Mouse (Mus musculus) cerebellum, adult (tissue): Measurements from ENCODE around the gene Hdac9.

ENCODE experiments used
- ATAC-seq: cut with Nextera tagmentation; 2 replicates; pipeline ENCODE4 v1.9.2; 2017; ENCODE audit warnings: mild to moderate bottlenecking, moderate library complexity, mixed read lengths; ENCODE audit not compliant: insufficient number of reproducible peaks, low FRiP score, low TSS enrichment

Gene Hdac9

GRCm38 (mm10) chr12:34270096-34270495 lies 646.8 kb downstream of the Hdac9 start:
- no peak for ATAC-seq

DNA sequence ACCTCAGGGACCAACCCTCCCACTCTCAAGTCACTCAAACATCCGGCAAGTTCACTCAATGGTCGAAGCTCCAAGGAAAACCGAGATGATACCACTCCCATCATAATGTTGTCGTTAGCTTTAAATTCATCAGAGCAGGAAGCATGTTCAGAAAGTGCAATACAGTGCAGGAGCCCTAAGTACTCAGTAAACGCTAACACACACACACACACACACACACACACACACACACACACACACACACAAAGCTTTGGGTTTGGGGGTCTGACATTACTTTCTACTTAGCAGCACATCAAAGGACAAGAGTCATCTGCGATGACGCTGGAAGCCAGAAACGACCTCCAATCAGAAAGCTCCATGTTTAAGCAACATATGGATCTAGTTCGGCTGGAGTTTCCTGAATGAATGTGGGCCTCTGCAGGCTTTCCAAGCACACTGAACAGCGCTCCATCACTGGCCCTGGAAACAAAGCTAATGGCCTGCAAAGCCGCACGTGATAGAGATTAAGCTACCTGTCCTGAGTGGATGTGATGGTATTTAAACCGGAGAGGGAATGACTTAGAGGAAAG lies 647.3 kb downstream of the Hdac9 start:
- ATAC-seq, result no peak

- ATAC-seq, result no peak
Measured at GRCm38 (mm10) chr12:34259651-34260050, 657.2 kb downstream of the Hdac9 start.

- ATAC-seq, result no peak
Measured at GRCm38 (mm10) chr12:34249160-34249559, 667.7 kb downstream of the Hdac9 start.

DNA sequence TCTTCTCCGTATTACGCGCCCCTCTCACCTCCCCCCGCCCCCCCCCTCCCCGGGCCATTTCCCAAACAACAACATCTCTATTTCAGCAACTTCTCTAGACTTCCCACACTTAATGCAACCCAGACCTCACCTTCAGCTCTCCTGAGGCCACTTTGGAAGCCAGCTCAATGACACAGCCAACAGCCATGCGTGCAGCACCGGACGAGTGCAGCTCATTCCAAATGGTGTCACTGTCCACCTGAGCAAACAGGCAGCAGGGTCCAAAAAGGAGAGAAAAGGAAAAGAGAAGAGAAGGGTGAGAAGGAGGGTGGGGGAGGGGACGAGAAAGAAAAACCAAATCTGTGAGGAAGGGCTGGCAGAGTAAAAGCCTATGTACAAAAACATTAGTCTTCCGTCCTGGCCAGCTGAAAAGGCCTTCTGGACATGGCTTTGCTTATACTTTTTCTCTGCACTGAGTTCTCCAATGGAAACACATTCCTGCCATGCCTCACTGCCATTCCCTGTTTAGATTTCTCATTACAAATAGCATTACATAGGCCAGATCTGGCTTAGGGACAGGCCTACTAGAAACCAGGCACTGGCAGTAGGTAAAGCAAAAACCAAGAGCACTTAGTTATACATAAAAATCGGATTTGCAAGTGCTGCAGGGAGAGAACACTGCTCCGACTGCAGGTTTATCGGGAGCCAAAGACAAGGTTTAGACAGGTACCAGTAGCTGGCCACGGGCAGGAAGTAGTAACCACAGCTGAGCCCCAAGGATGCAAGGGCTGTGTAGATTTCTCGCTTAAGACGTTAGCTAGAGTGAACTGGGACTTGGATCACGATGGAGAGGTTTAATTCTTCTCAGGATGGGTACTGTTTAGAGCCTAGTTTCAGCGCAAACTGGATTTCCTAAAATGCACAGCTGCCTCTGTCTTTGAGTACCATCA lies 668.4 kb downstream of the Hdac9 start:
- ATAC-seq, result no peak

GRCm38 (mm10) chr12:34238796-34239195 lies 678.1 kb downstream of the Hdac9 start:
- no peak for ATAC-seq

DNA sequence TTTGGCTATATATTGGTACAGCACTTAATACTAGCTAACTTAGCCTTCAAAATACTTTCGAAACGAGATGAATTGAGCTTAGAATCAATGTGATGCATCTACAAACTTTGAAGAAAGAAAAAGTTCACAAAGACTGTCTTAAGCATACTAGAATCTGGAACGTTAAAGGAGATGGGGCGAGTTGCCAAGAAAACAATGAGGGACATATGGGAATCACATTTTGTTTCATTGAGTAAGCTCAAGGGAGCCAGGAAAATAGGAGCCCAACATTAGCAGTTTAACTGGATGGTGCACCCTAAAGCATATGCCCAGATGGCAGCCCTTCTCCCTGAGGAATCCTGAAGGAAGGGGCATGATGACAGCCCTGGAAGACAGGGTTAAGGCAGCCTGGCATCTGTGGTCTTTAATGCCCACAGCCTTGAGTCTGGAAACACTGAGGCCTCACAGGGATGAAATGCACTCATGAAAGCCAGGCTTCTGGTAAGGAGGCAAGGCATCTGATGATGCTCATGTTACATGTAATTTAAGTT lies 685.2 kb downstream of the Hdac9 start:
- ATAC-seq, result no peak

GRCm38 (mm10) chr12:34224505-34224904 lies 692.4 kb downstream of the Hdac9 start:
- ATAC-seq, result no peak

GRCm38 (mm10) chr12:34221014-34221413 lies 695.9 kb downstream of the Hdac9 start:
- ATAC-seq, result no peak

DNA sequence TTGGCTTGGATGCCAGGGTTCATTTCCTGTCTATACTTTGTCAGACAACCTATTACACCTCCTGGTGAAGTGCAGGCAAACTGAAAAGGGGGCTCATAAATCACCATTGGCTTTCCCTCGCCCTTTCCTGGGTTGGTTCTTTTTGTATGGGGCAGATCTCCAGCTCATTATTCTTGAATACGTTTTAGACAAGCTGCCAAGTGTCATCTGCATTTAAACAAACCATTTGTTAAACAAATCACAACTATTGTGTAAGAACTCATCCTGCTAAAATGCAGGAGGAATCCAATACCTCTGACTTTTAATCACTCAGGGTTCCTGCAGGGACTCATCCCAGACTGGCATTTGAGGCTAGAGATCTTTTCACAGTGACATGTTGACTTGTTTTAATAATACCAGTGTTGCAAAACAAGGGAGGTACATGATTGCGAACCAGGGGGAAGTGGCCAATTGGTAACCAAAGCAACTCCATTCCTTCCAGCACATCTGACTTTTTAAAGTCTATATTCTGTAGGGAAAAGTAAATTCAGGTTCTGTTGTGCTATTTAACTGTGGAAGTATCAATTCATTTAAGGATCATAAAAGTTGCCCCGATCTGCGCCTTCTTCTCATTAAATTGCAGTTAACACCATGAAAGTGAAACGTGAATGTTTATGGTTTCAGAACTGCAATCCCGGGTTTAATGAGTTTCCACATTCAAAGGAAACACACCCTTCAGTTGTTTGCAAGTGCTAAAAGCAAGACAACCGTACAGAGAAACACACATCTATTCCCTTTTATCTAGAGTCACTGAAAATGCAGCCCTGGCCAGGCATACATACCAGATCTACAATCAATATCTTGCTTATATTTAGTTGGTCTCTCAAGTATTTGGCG lies 696.6 kb downstream of the Hdac9 start:
- no peak for ATAC-seq

DNA sequence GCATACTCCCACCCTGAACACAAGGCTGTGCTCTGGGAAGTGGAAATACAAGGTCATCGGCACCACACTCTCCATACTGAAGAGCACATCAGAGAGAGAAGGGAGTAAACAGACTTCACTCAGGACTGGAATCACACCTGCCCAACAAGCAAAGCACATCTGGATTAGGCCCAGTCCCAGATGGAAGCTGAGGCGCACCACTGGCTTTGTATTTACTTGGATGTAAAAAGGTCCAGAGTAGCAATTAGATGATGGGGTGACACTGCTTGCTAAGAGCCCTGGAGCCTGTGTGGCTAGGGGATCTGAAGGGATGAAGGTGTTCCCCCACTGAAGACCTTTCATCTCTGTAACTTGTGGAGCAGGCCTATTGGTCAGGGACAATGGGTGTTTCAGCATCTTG lies 698.3 kb downstream of the Hdac9 start:
- ATAC-seq, result no peak

DNA sequence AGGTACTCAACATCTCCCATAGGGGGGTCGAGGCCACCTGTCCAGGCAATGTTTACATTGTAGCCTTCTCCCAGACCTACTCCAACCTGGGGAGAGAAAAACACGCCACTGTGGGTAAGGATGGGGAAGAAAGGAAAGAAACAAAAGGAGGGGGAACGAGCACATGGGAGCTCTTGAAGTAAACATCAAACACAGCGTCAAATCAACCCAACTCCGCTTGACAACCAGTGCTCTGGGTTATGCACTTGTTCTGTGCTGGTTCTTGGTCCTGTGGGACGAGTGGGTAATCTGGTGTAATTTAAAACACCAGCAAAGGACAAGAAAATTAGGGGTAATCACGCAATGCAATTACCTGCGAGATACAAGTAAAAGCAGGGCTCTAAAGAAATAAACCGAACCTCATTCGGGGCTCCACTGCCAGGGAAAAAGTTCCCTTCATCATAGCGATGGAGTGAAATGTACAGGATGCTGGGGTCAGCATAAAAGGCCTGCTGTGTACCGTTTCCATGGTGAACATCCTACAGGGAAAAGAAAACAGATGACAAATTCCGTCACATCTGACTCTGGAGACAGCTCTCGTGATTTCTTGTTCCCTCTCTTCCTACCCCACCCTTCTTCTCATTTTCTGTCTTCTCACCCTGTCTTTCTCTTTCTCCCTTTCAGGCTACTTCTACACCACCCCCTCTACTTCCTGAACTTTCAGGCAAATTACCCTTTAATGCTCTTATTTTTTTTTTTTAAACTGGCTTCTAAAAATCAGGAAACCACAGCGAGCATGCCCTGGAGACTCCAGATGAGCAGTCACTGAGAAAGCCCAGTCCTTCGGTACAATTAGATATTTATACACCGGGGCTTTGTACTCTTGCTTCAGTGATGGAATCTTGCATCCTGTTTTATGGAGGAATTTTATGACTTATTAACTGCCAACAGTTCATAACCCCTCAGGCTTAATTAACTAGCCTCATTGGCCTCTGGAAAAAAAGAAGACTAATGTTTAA lies 701.6 kb downstream of the Hdac9 start:
- no peak for ATAC-seq

DNA sequence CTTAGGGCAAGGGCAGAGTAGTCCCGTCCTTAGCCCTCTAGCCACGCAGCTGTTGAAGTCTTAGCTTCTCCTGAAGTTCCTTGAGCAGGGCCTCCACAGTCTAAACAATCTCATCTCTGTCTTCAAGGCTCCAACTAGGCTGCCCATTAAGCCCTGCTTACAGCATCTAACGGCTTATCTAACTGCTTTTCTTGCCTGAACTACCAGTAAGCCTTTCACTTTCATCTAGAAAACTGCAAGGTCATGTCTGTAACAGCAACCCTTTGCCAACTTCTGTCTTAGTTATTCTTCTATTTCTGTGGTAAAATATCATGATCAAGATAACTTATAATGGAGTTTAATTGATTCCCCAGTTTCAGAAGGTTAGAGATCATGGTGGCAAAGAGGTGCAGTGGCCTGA lies 704.7 kb downstream of the Hdac9 start:
- ATAC-seq, result no peak

DNA sequence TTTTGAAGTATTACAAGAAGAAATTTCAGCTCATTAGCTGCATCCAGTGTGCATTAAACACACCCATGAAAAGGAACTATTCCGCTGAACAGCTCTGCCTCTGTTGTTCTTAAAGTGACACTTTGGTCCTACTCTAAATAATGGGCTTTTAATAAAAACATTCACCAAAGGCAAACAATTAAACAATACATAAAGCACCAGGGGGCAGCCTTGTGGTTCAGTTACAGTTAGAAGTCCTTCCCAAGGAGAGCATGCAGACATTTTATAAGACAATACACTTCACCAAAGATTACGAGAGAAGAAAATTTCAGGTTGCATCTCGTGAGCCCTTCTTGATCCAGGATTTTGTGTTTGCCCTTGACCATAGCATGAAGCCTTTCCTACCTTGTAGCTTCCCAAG lies 715.4 kb downstream of the Hdac9 start:
- no peak for ATAC-seq

DNA sequence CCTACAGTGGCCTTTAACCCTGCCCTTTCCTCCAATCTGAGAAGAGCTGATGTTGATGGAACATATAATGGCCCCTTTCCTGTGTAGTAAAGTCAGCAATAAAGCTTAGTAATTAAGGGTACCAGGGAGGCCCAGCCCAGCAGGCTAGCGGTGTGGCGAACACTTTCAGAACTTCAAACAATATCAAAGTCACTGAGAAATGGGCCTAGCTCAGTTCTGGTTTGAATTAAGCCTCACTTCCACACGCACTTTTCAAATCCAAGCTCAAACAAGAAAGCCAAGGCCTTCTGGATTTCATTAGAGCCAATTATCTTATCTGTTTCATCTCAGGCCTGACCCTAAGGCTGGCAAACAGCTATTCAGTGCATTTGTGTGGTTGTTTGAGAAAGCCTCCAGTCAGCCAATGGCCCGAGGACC lies 716.9 kb downstream of the Hdac9 start:
- no peak for ATAC-seq

DNA sequence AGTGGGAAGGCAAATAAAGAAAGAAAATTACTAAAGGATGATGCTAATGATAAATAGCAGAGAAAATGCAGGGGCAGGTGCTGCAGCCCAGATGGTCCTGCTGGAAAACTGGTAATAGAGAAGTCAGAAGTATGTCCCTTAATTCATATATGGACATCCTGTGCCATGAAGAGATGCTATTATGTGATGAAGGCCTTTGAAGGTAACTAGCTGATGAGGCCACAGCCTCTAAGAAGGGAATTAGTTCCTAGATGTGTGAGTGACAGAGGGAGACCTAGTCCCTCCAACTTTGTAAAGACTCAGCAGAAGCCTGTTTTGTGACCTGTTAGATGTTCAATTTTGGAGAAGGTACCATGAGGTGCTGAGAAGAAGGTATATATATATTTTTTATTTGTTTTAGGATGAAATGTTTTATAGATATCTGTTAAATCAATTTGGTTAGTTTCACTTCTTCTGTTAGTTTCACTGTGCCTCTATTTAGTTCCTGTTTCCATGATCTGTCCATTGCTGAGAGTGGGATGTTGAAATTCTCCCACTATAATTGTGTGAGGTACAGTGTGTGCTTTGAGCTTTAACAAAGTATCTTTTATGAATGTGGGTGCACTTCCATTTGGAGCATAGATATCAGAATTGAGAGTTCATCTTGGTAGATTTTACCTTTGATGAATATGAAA lies 721.6 kb downstream of the Hdac9 start:
- no peak for ATAC-seq

DNA sequence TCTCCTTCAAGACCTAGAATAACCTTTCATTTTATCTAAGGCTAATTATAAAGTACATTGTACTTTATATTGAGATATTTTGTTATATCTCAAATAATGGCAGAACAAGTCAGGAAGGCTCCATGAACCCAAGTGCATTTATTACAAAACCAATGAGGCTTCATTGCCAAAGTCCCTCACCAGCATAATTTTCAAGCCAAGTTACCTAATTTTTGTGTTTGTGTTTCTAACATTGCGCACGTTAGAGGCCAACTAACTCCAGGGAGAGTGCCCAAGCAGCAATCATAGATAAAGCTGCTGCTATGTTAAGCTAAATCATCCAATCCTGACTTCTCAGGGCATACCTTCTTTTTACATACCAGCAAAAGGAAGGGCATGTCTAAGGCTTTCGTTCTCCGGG lies 722.8 kb downstream of the Hdac9 start:
- no peak for ATAC-seq

- ATAC-seq, result no peak
Measured at GRCm38 (mm10) chr12:34191246-34191645, 725.6 kb downstream of the Hdac9 start.

- no peak; the same call in 1 of the 2 replicates for ATAC-seq
Measured at GRCm38 (mm10) chr12:34178931-34179330, 738.0 kb downstream of the Hdac9 start.
